Mouse (Mus musculus) midbrain, embryonic 15.5 days (tissue): ENCODE results near the gene Gm13693. TPM values are rescaled to one million over a fixed set of nuclear protein-coding genes. Genes with fewer than 3 reads are reported as not detected.
"Not testable (repeated sequence)": the region's sequence is repeated elsewhere in the genome, so short reads cannot be mapped to it uniquely, and the experiment has no call there.

Experiments used
- ATAC-seq: fragments of 200-750 bp; cut with Nextera tagmentation; replicated peaks from 2 replicates; pipeline ENCODE4 v1.8.0; 2017; ENCODE audit warnings: moderate TSS enrichment
- H3K27ac ChIP-seq: fragments of 300-500 bp; sonication (generic); 2 replicates; pipeline ENCODE4 v1.5.1; 2015; ENCODE audit warnings: mild to moderate bottlenecking, inconsistent platforms
- H3K27me3 ChIP-seq: fragments of 300-500 bp; sonication (generic); replicated peaks from 2 replicates; pipeline ENCODE4 v1.6.1; 2015; ENCODE audit warnings: inconsistent platforms
- H3K36me3 ChIP-seq: fragments of 300-500 bp; sonication (generic); replicated peaks from 2 replicates; pipeline ENCODE4 v1.6.1; 2015; ENCODE audit warnings: inconsistent platforms
- H3K4me1 ChIP-seq: fragments of 300-500 bp; sonication (generic); 2 replicates; pipeline ENCODE4 v1.6.1; 2015; ENCODE audit warnings: inconsistent platforms
- H3K4me2 ChIP-seq: fragments of 300-500 bp; sonication (generic); 2 replicates; pipeline ENCODE4 v1.6.1; 2015; ENCODE audit warnings: inconsistent platforms, mild to moderate bottlenecking, moderate library complexity
- H3K4me3 ChIP-seq: fragments of 300-500 bp; sonication (generic); 2 replicates; pipeline ENCODE4 v1.5.1; 2015; ENCODE audit warnings: mild to moderate bottlenecking, inconsistent platforms
- H3K9ac ChIP-seq: fragments of 300-500 bp; sonication (generic); 2 replicates; pipeline ENCODE4 v1.6.1; 2015; ENCODE audit warnings: mild to moderate bottlenecking, inconsistent platforms
- H3K9me3 ChIP-seq: fragments of 300-500 bp; sonication (generic); 2 replicates; pipeline ENCODE4 v1.6.1; 2016; ENCODE audit warnings: inconsistent platforms
- WGBS: fragments of 180-500 bp; shearing (Covaris S2); methylation state at CpG from one replicate; pipeline ENCODE4 v1.1.7; 2015; ENCODE audit warnings: mixed read lengths; 5-methylcytosine and 5-hydroxymethylcytosine counted together
- polyA plus RNA-seq: library from polyadenylated mRNA; unstranded; fragments of >200 nt; fragmentation: Nextera tagmentation; extraction: Ambion mirVana; gene quantifications from 2 replicates; pipeline ENCODE4 v1.2.1, GENCODE M21; 2015

The Gm13693 gene
- polyA plus RNA-seq, 1 experiment from 2014 or later, result not detected

- H3K4me3 ChIP-seq, H3K9ac ChIP-seq: not testable (repeated sequence)
- 94% methylated on average over 2 of the region's 3 CpGs for WGBS
Observed at GRCm38 (mm10) chr2:83994526-83994925, 33.2 kb downstream of the Gm13693 start.

GRCm38 (mm10) chr2:84008913-84009312, 47.6 kb downstream of the Gm13693 start:
- no peaks in the 10 kb centered on the region for H3K9me3 ChIP-seq
- no peaks in the 10 kb centered on the region for H3K36me3 ChIP-seq
- no peaks in the 10 kb centered on the region for H3K4me1 ChIP-seq
- H3K9ac ChIP-seq, result no peak overlapping the region
- no peaks in the 10 kb centered on the region for H3K27me3 ChIP-seq
- H3K27ac ChIP-seq, result no peak overlapping the region
- no peak overlapping the region for H3K4me3 ChIP-seq
- no peak overlapping the region for H3K4me2 ChIP-seq
- ATAC-seq, result no peak
- WGBS, result 87% methylated on average over 1 of the region's 1 CpGs

More at GRCm38 (mm10) chr2:83994526-83994925, 33.2 kb downstream of the Gm13693 start:
- ATAC-seq, H3K36me3 ChIP-seq, H3K4me1 ChIP-seq, H3K27me3 ChIP-seq, H3K4me2 ChIP-seq, H3K27ac ChIP-seq, H3K9me3 ChIP-seq: not testable (repeated sequence)

- WGBS, result 86% methylated on average over 3 of the region's 3 CpGs
- H3K27me3 ChIP-seq, result no peaks in the 10 kb centered on the region
Observed at GRCm38 (mm10) chr2:84009818-84010217, 48.5 kb downstream of the Gm13693 start.

More at GRCm38 (mm10) chr2:84009818-84010217, 48.5 kb downstream of the Gm13693 start:
- Histone ChIP-seq H3K4me2 (no peak overlapping the region), H3K27ac (no peak overlapping the region), H3K36me3 (no peaks in the 10 kb centered on the region), H3K9ac (no peak overlapping the region), H3K4me1 (no peaks in the 10 kb centered on the region), H3K4me3 (no peak overlapping the region), H3K9me3 (no peaks in the 10 kb centered on the region)
- ATAC-seq, result no peak

Other genes starting within 250 kb of the Gm13693 start
- 16.1 and 16.9 TPM in 2 replicates for gene Itgav, start 237.1 kb upstream of the Gm13693 start, polyA plus RNA-seq
- 75.9 and 82.2 TPM in 2 replicates for gene Fam171b, start 148.9 kb upstream of the Gm13693 start, polyA plus RNA-seq
- not detected in 2 replicates for gene Zswim2, start 20.3 kb upstream of the Gm13693 start, polyA plus RNA-seq
- gene Gm13698, start 5.8 kb upstream of the Gm13693 start, polyA plus RNA-seq, result not detected in 2 replicates
- gene Gm13695, start 5.8 kb downstream of the Gm13693 start, polyA plus RNA-seq, result not detected in 2 replicates
- gene Gm13696, start 11.6 kb downstream of the Gm13693 start, polyA plus RNA-seq, result not detected in 2 replicates
- gene Gm13694, start 17.4 kb downstream of the Gm13693 start, polyA plus RNA-seq, result not detected in 2 replicates
- gene Gm13697, start 23.2 kb downstream of the Gm13693 start, polyA plus RNA-seq, result not detected in 2 replicates
- gene Gm13691, start 29.1 kb downstream of the Gm13693 start, polyA plus RNA-seq, result not detected in 2 replicates